Mouse (Mus musculus) heart, adult 11 months (tissue): ENCODE data around the gene Gper1.

Experiments used
- DNase-seq: peaks from one replicate; pipeline ENCODE4 v3.0.0; 2022

Gper1 gene

DNA sequence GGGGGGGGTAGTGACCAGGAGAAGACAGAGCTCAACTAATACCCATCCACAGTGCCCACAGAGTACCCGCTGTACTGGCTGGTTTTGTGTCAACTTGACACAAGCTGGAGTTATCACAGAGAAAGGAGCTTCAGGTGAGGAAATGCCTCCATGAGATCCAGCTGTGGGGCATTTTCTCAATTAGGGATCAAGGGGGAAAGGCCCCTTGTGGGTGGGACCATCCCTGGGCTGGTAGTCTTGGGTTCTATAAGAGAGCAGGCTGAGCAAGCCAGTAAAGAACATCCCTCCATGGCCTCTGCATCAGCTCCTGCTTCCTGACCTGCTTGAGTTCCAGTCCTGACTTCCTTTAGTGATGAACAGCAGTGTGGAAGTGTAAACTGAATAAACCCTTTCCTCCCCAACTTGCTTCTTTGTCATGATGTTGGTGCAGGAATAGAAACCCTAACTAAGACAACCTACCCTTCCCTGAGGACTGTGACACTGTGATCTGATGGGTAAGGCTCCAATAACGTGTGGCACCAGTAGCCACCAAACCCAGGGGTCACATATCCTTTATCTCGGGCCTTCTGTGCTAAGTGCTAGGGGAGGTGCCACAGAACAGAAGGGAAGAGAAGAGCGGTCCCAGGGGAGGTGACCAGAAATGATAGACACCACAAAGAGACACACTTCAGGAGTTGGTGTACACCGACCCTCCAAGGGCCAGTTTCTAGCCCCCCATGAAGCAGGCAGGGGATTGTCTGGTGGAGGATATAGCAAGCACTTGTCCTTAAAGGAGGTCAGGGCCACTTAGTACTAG, 32.4 kb upstream of the Gper1 start:
- DNase-seq, result peak; percentile 91

DNA sequence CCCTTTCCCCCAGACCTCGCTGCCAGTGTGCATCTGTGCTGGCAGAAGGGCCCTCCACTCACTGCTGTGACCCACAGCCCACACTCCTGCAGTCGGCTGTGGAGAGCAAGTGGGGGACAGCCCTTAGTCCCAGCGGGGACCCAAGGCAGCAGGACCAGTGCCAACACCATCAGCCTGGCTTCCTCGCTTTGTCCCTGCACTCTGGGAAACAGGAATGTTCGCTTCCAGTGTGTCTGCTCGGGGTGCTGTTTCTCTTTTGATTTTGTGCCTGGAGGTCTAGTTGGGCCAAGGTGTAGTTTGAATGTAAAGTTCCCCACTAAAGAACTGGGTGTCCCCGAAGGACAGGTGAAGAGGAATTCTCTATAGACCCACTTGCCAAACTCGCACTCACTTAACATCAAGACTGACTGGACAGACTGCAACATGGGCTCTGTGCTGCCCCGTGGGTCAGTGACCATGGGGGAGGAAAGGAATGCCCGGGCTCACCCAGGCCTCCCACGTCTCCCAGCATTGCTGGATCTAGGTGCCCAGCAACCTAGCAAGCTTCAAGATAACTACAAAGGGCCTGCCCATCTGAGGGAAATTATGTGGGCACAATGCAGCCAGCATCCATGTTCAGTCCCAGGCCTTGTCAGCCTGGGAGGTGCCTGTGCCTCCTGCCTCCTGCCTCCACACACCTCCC, 31.5 kb upstream of the Gper1 start:
- peak; percentile 96 for DNase-seq

DNA sequence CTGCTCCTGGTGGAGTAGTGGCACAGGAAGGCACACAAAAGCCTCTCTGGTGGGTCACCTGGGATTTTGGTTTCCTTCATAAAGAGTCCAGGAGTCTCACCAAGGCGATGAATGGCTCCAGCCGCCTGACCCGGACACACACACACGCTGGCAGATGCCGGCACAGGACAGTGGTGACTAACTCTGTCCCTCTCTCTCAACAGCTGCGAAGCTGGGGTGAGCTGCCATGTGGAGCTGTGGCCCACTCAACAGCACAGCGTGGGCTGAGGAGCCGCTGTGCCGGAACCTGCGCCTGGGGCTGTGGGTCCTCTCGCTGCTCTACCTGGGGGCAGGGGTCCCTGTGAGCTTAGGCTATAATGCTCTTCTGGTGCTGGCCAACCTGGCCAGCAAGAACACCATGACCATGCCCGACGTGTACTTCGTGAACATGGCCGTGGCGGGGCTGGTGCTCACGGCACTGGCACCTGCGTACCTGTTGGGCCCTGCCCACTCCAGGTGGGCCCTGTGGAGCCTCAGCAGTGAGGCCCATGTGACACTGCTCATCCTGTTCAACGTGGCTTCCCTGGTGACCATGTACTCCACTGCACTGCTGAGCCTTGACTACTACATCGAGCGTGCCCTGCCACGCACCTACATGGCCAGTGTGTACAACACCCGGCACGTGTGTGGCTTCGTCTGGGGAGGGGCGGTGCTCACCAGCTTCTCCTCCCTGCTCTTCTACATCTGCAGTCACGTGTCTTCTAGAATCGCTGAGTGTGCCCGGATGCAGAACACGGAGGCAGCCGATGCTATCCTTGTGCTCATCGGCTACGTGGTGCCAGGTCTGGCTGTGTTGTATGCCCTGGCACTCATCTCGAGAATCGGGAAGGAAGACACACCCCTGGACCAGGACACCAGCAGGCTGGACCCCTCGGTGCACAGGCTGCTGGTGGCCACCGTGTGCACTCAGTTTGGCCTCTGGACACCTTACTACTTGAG, 30.4 kb upstream of the Gper1 start:
- DNase-seq, result peak; percentile 93

DNA sequence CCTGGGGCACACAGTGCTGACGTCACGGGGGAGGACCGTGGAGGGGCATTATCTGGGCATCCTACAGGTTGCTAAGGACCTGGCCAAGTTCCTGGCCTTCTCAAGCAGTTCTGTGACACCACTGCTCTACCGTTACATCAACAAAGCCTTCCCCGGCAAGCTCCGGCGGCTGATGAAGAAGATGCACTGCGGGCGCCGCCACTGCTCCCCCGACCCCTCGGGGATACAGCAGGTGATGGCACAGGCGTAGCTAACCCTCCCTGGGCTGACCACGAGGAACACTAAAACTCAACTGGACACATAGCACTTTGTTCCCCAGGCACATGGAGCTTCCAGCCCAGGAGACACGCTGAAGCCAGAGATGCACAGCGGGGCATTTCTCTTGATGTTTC, 29.8 kb upstream of the Gper1 start:
- DNase-seq, result peak; percentile 89

DNA sequence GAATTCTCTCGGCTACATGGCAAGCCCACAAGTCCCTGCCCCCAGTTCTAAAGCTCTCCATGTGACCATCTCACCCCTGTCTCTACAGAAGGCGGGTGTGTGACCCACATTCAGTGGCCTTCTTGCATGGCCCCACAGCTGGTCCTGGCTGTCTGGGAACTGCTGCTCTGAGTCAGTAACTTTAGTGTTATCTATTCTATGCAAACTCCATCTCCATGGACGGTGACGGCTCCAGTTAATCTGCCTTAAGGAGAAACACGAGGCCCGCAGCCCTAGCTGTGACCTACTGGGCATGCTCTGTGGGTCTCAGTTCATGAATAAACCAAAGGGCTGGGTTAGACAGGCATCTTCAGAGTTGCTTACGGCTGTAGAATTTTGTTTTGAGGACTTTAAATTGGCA, 28.6 kb upstream of the Gper1 start:
- peak; percentile 94 for DNase-seq

DNA sequence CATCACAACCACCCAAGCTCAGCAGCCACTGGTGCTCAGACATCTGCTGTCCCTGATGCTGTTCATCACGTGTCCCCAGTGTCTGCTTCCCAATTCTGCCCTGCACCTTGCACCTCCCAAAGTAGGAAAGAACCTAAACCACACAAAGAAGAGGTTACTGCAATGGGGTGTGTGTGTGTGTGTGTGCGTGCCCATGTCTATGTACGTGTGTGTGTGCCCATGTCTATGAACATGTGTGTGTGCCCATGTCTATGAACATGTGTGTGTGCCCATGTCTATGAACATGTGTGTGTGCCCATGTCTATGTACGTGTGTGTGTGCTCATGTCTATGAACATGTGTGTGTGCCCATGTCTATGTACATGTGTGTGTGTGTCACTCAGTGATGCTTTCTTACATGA, 27.4 kb upstream of the Gper1 start:
- no peak for DNase-seq

DNA sequence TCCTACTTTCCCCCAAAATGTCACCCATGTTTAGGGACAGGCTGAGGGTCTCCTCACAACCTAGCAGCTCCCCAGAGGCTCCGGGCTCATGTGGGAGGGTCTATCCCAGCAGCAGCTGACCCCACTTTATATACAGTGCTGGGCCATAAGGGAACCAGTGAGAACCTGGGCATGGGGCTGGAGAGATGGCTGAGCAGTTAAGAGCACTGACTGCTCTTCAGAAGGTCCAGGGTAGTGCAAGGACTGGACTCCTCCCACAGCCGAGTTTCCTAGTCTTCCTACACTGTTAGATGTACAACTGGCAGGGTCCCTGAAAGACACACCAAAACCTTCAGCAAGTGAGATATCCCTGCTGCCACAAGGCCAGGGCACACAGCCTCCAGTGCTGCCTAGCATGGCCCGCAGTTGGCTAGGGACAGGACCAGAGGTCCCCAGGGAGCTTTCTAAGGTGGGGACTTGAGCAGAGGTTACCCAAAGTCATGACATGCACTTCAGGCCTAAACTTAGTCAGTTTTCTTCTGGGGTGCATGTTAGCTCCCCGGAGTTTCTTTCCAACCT, 25.5 kb upstream of the Gper1 start:
- DNase-seq, result peak; percentile 91

DNA sequence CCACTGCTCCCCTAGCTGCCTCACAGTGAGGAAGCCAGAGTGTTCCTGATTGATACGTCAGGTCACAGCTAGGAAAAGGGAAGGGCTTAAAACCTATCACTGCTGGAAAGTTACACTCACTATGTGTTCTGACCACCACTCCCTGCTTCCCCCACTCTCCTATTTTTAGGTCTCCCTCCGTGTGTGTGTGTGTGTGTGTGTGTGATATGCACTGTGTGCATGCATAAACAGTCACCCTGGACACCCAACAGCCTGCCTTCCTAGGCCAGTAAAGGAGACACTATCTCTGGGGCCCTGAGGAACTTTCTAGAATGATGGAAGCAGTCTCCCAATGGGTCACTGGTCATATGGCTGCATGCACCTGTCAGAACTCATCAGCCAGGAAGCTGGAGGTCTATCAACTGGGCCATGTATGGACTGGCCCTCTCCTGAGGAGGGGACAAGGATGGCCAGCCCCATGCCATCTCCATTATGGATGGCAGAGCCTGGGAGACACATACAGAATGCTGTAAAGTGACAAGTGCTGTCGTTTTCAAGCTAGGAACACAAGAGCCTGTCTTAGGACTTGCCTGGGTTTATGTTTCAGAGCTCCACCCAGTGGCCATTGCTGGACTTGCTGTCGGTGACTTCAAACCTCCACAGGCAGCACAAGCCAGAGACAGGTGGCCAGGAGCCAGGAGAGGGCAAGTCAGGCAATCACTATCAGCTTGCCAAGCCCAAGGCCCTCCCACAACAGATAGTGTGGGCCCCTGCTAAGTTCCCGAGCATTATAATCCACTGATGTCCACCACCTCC, 24.8 kb upstream of the Gper1 start:
- peak; percentile 99 for DNase-seq

DNA sequence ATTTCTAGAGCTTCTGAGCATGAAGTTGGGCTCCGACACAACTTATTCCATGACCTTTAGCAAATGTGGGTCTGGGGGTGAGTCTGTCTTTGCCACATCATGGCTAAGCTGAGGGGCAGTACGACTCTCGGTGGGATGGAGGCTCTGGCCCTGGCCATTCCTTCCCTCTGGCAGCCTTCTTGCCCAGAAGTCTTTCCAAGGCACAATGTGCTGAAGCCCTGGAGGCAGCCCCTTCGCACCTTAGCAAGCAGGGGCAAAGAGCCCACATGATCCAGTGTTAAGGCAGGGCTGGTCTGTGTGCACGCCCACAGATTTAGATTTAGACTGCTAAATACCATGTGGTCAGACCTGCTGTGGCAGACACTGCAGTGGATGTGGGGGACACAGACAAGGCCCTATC, 24.2 kb upstream of the Gper1 start:
- DNase-seq, result peak; percentile 89

DNA sequence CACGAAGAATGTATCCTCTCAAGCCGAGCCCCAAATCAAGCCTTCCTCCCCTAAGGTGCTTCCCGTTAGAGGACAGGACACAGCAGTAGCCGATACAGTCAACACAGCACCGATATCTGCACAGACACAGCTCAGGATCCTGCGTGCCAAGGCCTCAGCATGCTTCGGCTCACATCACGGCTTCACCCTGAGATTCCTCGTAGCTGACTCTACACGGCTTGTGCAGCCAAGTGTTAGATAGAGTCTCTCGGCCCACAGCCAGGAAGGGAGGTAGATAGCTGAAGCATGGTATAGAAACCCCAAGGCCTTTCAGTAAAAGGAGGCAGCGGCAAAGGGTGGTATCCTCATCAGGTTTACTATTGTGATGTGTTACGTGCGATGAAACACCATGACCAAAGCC, 23.0 kb upstream of the Gper1 start:
- peak; percentile 91 for DNase-seq

DNA sequence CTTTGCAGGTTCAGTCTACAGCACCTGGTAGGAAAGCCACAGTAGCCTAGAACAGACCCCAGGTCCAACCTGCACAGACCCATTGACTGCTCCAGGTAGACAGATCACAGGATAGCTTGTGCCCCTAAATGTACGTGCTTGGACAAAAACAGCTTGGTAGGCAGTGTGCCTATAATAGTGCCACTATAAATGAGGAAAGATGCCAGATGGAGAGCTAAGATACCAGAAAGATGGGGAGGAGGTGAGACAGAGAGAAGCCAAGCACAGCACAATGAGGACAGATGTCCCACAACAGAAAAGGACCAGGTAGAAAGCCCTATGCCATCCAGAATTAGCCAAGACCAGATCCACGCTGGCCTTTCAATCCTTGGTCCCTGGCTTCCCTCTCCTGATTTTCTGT, 20.8 kb upstream of the Gper1 start:
- no peak for DNase-seq

DNA sequence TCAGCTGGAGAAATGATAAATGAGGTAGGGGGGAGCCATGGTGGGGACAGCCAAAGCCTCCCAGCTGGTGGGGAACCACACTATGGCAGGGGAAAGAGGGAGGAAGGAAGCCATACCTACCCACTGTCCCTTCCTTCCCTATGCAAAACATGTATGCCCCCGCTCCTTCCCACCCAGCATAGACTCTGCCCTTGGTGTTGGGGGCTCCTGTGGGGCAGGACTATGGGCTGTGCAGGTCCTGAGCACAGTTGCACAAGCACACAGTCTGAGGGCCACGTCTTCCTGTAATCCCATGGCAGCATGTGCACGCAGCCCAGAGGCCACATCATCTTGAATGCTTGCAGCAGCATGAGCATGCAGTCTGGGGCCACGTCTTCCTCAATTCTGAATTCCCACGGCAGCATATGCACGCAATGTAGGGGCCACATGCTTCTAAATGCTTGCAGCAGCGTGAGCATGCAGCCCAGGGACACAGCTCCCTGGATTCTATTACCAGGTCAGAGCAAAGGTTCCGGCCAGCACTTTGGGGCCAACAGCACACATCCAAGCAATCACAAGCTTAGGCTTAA, 19.2 kb upstream of the Gper1 start:
- peak; percentile 92 for DNase-seq

DNA sequence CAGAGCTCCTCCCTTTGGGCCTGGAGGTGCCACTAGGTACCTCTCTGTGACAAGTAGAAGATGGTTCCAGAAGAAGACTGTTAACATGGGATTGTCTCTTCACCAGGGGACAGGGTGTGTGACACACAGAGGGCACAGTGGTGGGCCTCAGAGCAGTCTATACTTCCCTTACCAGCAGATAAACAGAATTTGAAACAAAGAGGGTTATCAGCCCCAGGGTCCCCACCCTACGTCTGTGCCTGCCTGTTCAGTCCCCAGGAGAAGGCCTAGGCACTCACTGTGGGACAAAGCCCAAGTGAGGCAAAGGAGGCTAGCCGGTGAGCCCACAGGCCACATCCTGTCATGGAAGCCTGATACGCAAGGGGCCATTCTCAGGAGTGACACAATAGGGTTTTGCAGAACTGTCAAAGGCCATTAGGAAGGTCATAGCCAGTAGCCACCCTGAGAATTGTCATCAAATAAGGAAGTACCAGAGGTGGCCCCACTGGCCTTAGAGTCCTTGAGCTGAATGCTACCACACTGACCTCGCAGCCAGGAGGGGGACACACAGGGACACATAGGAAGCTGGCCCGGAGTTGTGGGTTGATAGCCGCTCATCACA, 18.1 kb upstream of the Gper1 start, which contains the start of gene C130050O18Rik:
C130050O18Rik (plus strand) TSS at position 480 of the 601 bp plus-strand sequence.
- peak; percentile 96 for DNase-seq

DNA sequence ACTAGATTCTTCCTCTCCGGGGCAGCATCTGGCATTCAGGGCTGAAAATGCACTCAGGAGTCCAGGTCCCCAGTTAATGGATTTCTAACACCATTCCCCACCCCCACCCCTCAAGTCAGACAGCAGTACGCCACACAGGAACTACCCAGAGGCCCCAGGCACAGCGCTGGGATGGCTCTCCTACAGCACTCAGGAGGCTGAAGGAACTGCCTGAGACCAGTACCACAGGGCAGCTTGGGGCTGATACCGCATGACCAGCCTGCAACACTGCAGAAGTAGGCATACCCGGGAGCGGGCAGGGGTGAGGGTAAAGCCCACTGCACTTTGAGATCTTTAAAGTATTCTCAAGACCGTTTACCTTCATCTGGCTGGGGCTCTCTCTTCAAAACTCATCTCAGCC, 17.5 kb upstream of the Gper1 start:
- DNase-seq, result no peak

DNA sequence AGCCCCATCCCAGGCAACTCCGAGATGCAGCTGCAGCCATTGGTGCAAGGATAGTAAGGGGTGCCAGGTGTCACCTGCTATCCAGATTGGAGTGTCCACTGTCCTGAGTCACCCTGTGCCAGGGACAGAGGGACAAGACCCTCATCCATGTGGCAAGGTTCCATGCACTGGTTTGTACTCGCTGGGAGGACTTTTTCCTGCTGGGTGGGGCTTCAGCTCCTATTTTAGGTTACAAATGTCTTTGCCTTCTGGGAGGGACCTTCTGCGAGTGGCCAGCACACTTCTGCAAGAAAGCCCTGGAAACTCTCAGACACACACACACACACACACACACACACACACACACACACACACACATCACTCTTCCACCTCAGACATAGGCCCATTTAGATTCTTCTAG, 17.0 kb upstream of the Gper1 start:
- DNase-seq, result peak; percentile 98

DNA sequence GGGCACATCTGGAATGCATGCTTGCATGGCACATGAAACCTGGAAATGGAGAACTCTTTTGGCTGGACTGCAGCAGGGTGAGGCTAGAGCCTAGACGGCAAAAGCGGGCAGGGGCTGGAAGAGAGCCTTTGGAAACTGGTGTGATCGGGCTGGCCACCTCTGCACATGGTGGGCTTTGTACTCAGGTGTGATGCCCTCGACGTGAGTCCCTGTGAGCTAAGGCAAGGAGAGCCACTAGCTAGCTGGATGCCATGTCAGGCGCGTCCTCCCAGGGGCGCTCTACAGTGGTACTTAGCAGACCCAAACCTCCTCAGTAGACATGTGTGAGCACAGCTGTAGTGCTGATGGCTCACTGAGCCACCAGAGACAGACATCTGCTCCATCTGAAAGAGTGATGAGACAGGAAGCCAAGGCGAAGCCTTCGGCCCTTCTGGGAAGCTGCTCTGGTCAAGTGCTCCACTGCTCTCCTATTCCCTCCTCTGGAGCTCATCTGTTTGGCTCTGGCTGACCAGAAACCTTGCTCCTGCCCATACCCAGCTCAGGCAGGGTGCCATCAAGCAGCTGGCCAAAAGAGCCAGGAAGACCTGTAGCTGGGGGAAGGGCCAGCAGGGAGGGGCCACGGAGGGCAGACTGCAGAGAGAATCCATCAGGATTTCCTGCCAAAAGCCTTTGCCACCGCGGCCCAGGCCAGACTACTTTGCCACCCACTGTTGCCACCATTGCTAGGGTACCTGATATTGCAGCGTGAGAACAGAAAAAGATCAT, 15.6 kb upstream of the Gper1 start:
- DNase-seq, result peak; percentile 96

DNA sequence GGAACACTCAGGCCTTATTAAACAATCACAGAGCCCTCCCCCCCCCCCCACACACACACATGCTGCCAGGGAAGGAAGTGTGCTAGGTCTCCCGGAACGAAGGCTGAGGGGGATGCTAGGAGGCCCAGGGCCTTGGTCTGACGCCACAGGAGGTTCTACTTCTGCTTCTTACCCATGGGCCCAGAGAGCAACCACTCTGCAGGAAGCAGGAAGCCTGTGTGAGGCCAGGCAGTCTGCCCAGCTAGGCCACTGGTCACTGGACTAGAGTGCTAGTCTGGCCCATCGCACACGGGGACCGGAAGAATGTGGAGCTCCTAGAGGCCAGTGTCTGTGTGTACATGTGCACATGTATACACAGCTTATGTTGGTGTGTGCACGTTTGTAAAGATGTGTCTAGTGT, 14.4 kb upstream of the Gper1 start:
- DNase-seq, result peak; percentile 98

DNA sequence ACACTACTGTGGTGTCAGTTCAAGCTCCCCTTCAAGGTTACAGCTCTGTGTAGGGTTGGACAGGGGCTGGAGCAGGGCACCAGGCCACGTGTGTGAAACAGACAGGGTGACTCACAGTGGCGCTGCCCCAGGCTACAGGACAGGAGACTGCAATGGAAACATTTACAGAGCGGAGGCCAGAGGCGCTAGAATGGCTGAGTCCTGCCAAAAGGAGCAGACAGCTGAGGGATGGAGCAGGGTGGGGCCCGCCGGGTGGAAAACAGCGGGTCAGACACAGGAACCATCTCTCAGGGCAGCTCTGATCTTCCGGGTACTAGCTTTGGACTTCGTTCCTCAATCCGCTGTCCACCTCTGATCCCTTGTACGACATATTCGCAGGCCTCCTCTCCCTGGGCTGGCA, 13.5 kb upstream of the Gper1 start:
- peak; percentile 99 for DNase-seq

DNA sequence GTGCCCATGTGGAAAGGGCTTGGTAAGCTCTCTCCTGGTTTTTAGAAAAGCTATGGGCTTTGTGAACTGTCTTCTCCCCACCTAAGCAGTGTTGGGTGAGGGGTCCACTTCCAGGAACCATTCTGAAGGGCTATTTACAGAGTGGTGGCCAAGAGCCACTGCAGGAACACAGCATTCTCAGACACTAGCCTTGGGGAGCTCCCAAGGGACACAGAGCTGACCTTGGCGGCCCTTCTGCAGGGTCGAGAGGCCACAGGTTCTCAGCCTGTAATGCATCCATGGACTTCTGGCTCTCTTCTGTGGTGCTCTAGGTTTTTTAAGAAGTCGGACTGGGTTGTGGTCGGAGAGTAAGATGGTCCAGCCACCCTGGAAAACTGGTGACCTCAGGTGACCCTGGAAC, 12.9 kb upstream of the Gper1 start:
- peak; percentile 95 for DNase-seq

DNA sequence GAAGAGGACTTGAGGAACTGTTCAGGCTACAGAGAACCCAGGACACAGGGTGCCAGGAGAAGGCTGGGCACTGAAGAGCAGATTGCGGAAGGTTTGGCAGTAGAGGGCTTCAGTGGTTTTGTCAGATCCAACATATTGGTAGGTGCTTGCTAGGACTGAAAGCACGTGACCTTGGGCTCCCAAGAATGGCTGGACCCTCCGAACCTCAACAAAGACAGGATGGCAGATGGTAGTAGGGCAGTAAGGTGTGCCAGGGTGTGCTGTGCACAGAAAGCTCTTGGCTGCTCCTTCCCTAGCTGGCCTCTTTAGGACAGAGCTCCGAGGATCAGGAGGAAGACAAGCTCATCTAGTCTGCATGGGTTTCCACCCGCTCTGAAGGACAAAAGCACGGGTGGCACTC, 11.8 kb upstream of the Gper1 start:
- peak; percentile 84 for DNase-seq
